Mouse (Mus musculus): ENCODE results near the gene Fam192a. TPM values are rescaled to one million over a fixed set of nuclear protein-coding genes. Genes with fewer than 3 reads are reported as not detected.

Fam192a gene
- polyA plus RNA-seq (2017; shearing (Covaris generic)): 94.1 TPM

GRCm38 (mm10) chr8:94601607-94602385, at the start of gene Fam192a, which contains the start of gene Rspry1:
Gene Fam192a, minus strand, starts transcription at chr8:94601997.
Gene Rspry1, plus strand, starts transcription at chr8:94601937.

GRCm38 (mm10) chr8:94532873-94533671, 68.7 kb downstream of the Fam192a start, which contains the start of gene Cpne2:
Gene Cpne2, plus strand, starts transcription at chr8:94532990.

Other genes starting within 250 kb of the Fam192a start
- gene Herpud1, start 215.6 kb downstream of the Fam192a start, polyA plus RNA-seq (2017; shearing (Covaris generic)): 161 TPM
- gene Nlrc5, start 167.6 kb downstream of the Fam192a start, polyA plus RNA-seq (2017; shearing (Covaris generic)): 308 TPM
- 0.32 TPM for gene Cpne2, start 69.0 kb downstream of the Fam192a start, polyA plus RNA-seq (2017; shearing (Covaris generic))
- gene Rspry1, start 60 bp downstream of the Fam192a start, polyA plus RNA-seq (2017; shearing (Covaris generic)): 82.2 TPM
- gene Arl2bp, start 64.6 kb upstream of the Fam192a start, polyA plus RNA-seq (2017; shearing (Covaris generic)): 42.7 TPM
- not detected for gene Pllp, start 94.3 kb upstream of the Fam192a start, polyA plus RNA-seq (2017; shearing (Covaris generic))
- not detected for gene Ccl22, start 143.6 kb upstream of the Fam192a start, polyA plus RNA-seq (2017; shearing (Covaris generic))
- 1.1 TPM for gene Cx3cl1, start 170.0 kb upstream of the Fam192a start, polyA plus RNA-seq (2017; shearing (Covaris generic))
- gene Ccl17, start 208.5 kb upstream of the Fam192a start, polyA plus RNA-seq (2017; shearing (Covaris generic)): not detected
- gene Coq9, start 236.3 kb upstream of the Fam192a start, polyA plus RNA-seq (2017; shearing (Covaris generic)): 81.1 TPM
- 101 TPM for gene Ciapin1, start 236.4 kb upstream of the Fam192a start, polyA plus RNA-seq (2017; shearing (Covaris generic))

Measured in inflammation-experienced regulatory T-cells, adult 16 weeks (primary cell).